Mouse (Mus musculus) heart, embryonic 13.5 days (tissue): ENCODE results near the gene Frmpd4. TPM values are rescaled to one million over a fixed set of nuclear protein-coding genes. Genes with fewer than 3 reads are reported as not detected.

Experiments
- ATAC-seq: fragments of 200-750 bp; cut with Nextera tagmentation; 2 replicates; pipeline ENCODE4 v1.8.0; 2017; ENCODE audit warnings: moderate TSS enrichment; ENCODE audit not compliant: insufficient number of reproducible peaks, low FRiP score, low TSS enrichment; ENCODE audit errors: extremely low read depth
- H3K27ac ChIP-seq: fragments of 300-500 bp; sonication (generic); replicated peaks from 2 replicates; pipeline ENCODE4 v1.5.1; 2015; ENCODE audit warnings: moderate library complexity, mild to moderate bottlenecking, inconsistent platforms
- H3K27me3 ChIP-seq: fragments of 300-500 bp; sonication (generic); replicated peaks from 2 replicates; pipeline ENCODE4 v1.6.1; 2015; ENCODE audit warnings: mild to moderate bottlenecking, inconsistent platforms
- H3K36me3 ChIP-seq: fragments of 300-500 bp; sonication (generic); 2 replicates; pipeline ENCODE4 v1.6.1; 2015; ENCODE audit warnings: mild to moderate bottlenecking, inconsistent platforms
- H3K4me1 ChIP-seq: fragments of 300-500 bp; sonication (generic); 2 replicates; pipeline ENCODE4 v1.6.1; 2015; ENCODE audit warnings: inconsistent platforms
- H3K4me2 ChIP-seq: fragments of 300-500 bp; sonication (generic); 2 replicates; pipeline ENCODE4 v1.6.1; 2015; ENCODE audit warnings: inconsistent platforms, mild to moderate bottlenecking, moderate library complexity
- H3K4me3 ChIP-seq: fragments of 300-500 bp; sonication (generic); 2 replicates; pipeline ENCODE4 v1.5.1; 2015; ENCODE audit warnings: moderate library complexity, mild to moderate bottlenecking, inconsistent platforms
- H3K9ac ChIP-seq: fragments of 300-500 bp; sonication (generic); 2 replicates; pipeline ENCODE4 v1.6.1; 2015; ENCODE audit warnings: inconsistent platforms, mild to moderate bottlenecking, moderate library complexity
- H3K9me3 ChIP-seq: fragments of 300-500 bp; sonication (generic); 2 replicates; pipeline ENCODE4 v1.6.1; 2016; ENCODE audit warnings: inconsistent platforms
- WGBS: fragments of 180-500 bp; shearing (Covaris S2); methylation state at CpG from one replicate; pipeline ENCODE4 v1.1.7; 2015; ENCODE audit warnings: mixed read lengths; 5-methylcytosine and 5-hydroxymethylcytosine counted together
- polyA plus RNA-seq: library from polyadenylated mRNA; unstranded; fragments of >200 nt; fragmentation: Nextera tagmentation; extraction: Ambion mirVana; gene quantifications from 2 replicates; pipeline ENCODE4 v1.2.1, GENCODE M21; 2015

The Frmpd4 gene
- polyA plus RNA-seq, 1 experiment from 2014 or later: not detected

GRCm38 (mm10) chrX:168349320-168350225 is 227.5 kb downstream of the Frmpd4 start:
- 0 out of 2 replicates have a peak, but pooled peaks cover 3% of the 10 kb centered on the region for H3K27me3 ChIP-seq
- ATAC-seq: no peak
- H3K27ac ChIP-seq: no peak overlapping the region
- WGBS: 60% methylated on average over 5 of the region's 5 CpGs
- H3K4me3 ChIP-seq: no peak overlapping the region
- no peak overlapping the region for H3K4me2 ChIP-seq
- no peaks in the 10 kb centered on the region for H3K36me3 ChIP-seq
- H3K4me1 ChIP-seq: no peaks in the 10 kb centered on the region
- no peaks in the 10 kb centered on the region for H3K9me3 ChIP-seq
- H3K9ac ChIP-seq: no peak overlapping the region

DNA sequence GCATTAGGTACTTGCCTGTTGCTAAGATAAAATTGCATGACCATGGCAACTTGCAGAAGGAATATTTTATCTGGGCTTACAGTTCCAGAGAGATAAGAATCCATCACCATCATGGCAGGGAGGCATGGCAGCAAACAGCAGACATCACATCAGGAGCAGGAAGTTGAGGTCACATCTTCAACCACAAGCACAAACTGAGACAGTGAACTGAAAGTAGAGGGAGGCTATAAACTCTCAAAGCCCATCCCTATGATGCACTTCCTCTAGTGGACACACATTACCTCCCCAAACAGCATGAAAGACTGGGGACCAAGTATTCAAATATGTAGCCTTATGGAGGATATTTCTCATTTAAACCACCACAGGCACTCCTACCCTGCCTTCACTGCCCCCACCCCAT is 238.8 kb downstream of the Frmpd4 start:
- no peak overlapping the region for H3K4me3 ChIP-seq
- H3K27ac ChIP-seq: no peak overlapping the region
- no peak overlapping the region for H3K9ac ChIP-seq
- no peak for ATAC-seq
- H3K36me3 ChIP-seq: no peaks in the 10 kb centered on the region
- H3K9me3 ChIP-seq: no peaks in the 10 kb centered on the region
- no peaks in the 10 kb centered on the region for H3K27me3 ChIP-seq
- H3K4me2 ChIP-seq: no peak overlapping the region
- H3K4me1 ChIP-seq: no peaks in the 10 kb centered on the region

DNA sequence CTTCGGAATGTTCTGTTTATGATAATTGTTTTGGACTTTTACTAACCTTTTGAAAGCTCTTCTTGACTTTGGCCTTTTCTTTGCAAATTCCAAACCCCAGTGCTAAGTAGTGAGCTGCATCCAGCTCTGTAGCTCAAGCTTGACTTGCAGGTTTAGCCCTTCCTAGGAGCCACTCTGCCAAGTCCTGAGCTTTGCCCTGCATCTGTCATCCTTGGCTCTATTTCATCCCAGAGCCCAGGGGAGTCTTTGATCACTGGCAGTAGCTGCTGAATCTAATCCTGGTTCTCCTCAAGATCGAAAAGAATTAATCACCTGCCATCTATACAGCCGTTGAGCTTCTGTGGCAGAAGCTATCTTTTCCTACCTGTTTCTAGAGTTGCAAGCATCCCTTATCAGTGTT is 251.9 kb downstream of the Frmpd4 start:
- H3K4me1 ChIP-seq: no peaks in the 10 kb centered on the region
- WGBS: 63% methylated on average over 3 of the region's 3 CpGs
- no peak overlapping the region for H3K27ac ChIP-seq
- H3K27me3 ChIP-seq: 0 out of 2 replicates have a peak, but pooled peaks cover 4% of the 10 kb centered on the region
- H3K9ac ChIP-seq: no peak overlapping the region
- no peaks in the 10 kb centered on the region for H3K36me3 ChIP-seq
- no peaks in the 10 kb centered on the region for H3K9me3 ChIP-seq
- ATAC-seq: no peak
- H3K4me2 ChIP-seq: no peak overlapping the region
- no peak overlapping the region for H3K4me3 ChIP-seq

DNA sequence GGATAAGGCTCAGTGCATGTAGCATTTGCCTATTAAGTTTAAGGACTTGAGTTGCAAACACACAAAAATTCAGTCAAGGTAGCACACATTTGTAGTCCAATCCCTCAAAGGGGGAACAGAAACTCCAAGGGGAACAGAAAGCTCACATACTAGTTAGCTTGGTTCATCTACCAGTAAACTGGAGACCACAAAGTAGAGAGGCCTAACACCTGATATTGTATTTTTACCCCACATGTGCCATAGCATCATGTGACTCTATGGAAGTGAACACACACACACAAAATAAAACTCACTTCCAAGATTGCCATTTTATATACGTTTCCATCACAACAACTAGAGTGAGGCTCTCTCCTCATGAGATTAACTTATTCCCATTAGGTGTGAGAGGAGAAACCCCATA is 264.9 kb downstream of the Frmpd4 start:
- H3K4me3 ChIP-seq: no peak overlapping the region
- WGBS: 69% methylated on average over 1 of the region's 1 CpGs
- H3K27me3 ChIP-seq: peaks cover 4% of the 10 kb centered on the region; the same call in 1 of the 2 replicates
- H3K36me3 ChIP-seq: no peaks in the 10 kb centered on the region
- ATAC-seq: no peak
- H3K4me1 ChIP-seq: no peaks in the 10 kb centered on the region
- no peaks in the 10 kb centered on the region for H3K9me3 ChIP-seq
- no peak overlapping the region for H3K4me2 ChIP-seq
- H3K9ac ChIP-seq: no peak overlapping the region
- no peak overlapping the region for H3K27ac ChIP-seq

DNA sequence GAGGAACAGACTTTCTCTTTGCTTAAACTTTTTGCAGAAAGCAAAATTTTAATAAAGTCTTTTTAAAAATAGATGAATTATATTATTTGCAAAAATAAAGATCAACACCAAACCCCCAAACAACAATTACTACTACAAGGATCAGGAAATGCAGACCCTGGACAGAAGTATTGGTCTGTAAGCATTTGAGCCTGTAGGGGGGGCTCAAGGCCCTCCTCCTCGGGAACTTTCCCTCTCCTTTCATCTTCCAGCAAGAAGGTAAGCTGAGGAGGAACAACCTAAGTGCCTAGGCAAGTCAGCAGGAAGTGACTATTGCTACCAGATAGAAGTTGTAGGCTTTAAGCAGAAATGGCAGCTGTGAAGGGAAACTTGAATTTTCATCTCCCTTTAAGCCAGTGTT is 266.9 kb downstream of the Frmpd4 start:
- Histone ChIP-seq H3K36me3 (no peaks in the 10 kb centered on the region), H3K27ac (no peak overlapping the region), H3K27me3 (peaks cover 4% of the 10 kb centered on the region; the same call in 1 of the 2 replicates), H3K4me2 (no peak overlapping the region), H3K4me3 (no peak overlapping the region), H3K4me1 (no peaks in the 10 kb centered on the region), H3K9ac (no peak overlapping the region), H3K9me3 (no peaks in the 10 kb centered on the region)
- 19% methylated on average over 1 of the region's 1 CpGs for WGBS
- ATAC-seq: no peak

GRCm38 (mm10) chrX:168292506-168292905 is 284.5 kb downstream of the Frmpd4 start:
- Histone ChIP-seq H3K27me3 (0 out of 2 replicates have a peak, but pooled peaks cover 6% of the 10 kb centered on the region), H3K27ac (no peak overlapping the region), H3K36me3 (no peaks in the 10 kb centered on the region), H3K4me2 (no peak overlapping the region), H3K9me3 (no peaks in the 10 kb centered on the region), H3K9ac (no peak overlapping the region), H3K4me3 (no peak overlapping the region), H3K4me1 (no peaks in the 10 kb centered on the region)
- no peak for ATAC-seq
- 74% methylated on average over 3 of the region's 3 CpGs for WGBS

DNA sequence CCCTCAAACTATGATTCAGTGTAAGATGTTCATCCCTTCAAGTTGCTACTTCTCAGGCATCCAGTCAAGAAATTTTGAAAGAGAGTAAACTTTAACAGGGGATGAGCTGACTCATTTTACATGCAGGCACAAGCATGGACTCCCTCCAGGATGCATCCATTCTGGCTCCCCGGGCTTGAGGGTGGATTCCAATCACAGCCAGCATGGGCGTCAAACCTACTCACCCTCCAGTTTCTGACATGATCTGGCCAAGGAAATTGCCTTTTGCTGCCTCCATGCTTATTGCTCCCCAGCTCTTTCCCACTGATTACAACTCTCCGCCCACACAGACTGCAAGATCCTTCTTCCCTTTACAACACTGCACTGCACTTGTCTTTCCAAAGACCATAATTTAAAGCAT is 370.0 kb downstream of the Frmpd4 start:
- Histone ChIP-seq H3K4me2 (no peak overlapping the region), H3K9me3 (no peaks in the 10 kb centered on the region), H3K9ac (no peak overlapping the region), H3K4me3 (no peak overlapping the region), H3K4me1 (no peaks in the 10 kb centered on the region), H3K27ac (no peak overlapping the region), H3K36me3 (no peaks in the 10 kb centered on the region), H3K27me3 (no peaks in the 10 kb centered on the region)
- 75% methylated on average over 3 of the region's 3 CpGs for WGBS
- no peak for ATAC-seq

GRCm38 (mm10) chrX:168191944-168192343 is 385.1 kb downstream of the Frmpd4 start:
- Histone ChIP-seq H3K36me3 (no peaks in the 10 kb centered on the region), H3K27me3 (no peaks in the 10 kb centered on the region), H3K4me2 (no peak overlapping the region), H3K9ac (no peak overlapping the region), H3K9me3 (no peaks in the 10 kb centered on the region), H3K4me1 (no peaks in the 10 kb centered on the region), H3K27ac (no peak overlapping the region), H3K4me3 (no peak overlapping the region)
- ATAC-seq: no peak
- WGBS: 43% methylated on average over 1 of the region's 1 CpGs

- Histone ChIP-seq H3K9me3 (no peaks in the 10 kb centered on the region), H3K4me3 (no peak overlapping the region), H3K9ac (no peak overlapping the region), H3K36me3 (no peaks in the 10 kb centered on the region), H3K27ac (no peak overlapping the region), H3K27me3 (no peaks in the 10 kb centered on the region), H3K4me1 (no peaks in the 10 kb centered on the region), H3K4me2 (no peak overlapping the region)
- no peak for ATAC-seq
- WGBS: 73% methylated on average over 8 of the region's 8 CpGs
Observed at GRCm38 (mm10) chrX:168189563-168189962, 387.5 kb downstream of the Frmpd4 start.

- no peak overlapping the region for H3K27ac ChIP-seq
Observed at GRCm38 (mm10) chrX:168163001-168163400, 414.0 kb downstream of the Frmpd4 start.

GRCm38 (mm10) chrX:168158866-168159265 is 418.2 kb downstream of the Frmpd4 start:
- Histone ChIP-seq H3K4me2 (no peak overlapping the region), H3K9ac (no peak overlapping the region), H3K4me1 (no peaks in the 10 kb centered on the region), H3K36me3 (no peaks in the 10 kb centered on the region), H3K9me3 (no peaks in the 10 kb centered on the region), H3K27me3 (no peaks in the 10 kb centered on the region), H3K4me3 (no peak overlapping the region), H3K27ac (no peak overlapping the region)
- 46% methylated on average over 3 of the region's 3 CpGs for WGBS
- ATAC-seq: no peak

More at GRCm38 (mm10) chrX:168163001-168163400, 414.0 kb downstream of the Frmpd4 start:
- no peak overlapping the region for H3K4me2 ChIP-seq
- no peak overlapping the region for H3K9ac ChIP-seq
- ATAC-seq: no peak
- H3K27me3 ChIP-seq: no peaks in the 10 kb centered on the region
- H3K9me3 ChIP-seq: no peaks in the 10 kb centered on the region
- H3K4me1 ChIP-seq: no peaks in the 10 kb centered on the region
- no peak overlapping the region for H3K4me3 ChIP-seq
- H3K36me3 ChIP-seq: no peaks in the 10 kb centered on the region

- H3K9me3 ChIP-seq: no peaks in the 10 kb centered on the region
- H3K4me3 ChIP-seq: no peak overlapping the region
- no peak overlapping the region for H3K9ac ChIP-seq
- H3K27ac ChIP-seq: no peak overlapping the region
- no peak overlapping the region for H3K4me2 ChIP-seq
- no peak for ATAC-seq
- no peaks in the 10 kb centered on the region for H3K4me1 ChIP-seq
- H3K36me3 ChIP-seq: no peaks in the 10 kb centered on the region
- H3K27me3 ChIP-seq: peaks cover 7% of the 10 kb centered on the region; the same call in 1 of the 2 replicates
Observed at GRCm38 (mm10) chrX:168141051-168141450, 436.0 kb downstream of the Frmpd4 start.
